In genomic region chr13:4060214-4060730, GRCm38 (mm10) we compare ENCODE assay signal across 21 mouse cellular contexts. TPM values are rescaled to one million over a fixed set of nuclear protein-coding genes. Genes with fewer than 3 reads are reported as not detected.
DNase-seq lines count a peak whose midpoint lies in the region; ATAC-seq and TF ChIP-seq lines count a peak whose summit lies in the region.
"Had no signal": no experiment of that assay in that cellular context is flagged by ENCODE, and none has a peak within 500 bp of the region (broad histone marks: within the 10 kb centered on the region; RNA-seq: fewer than 3 reads in every experiment).

No protein-coding gene starts in this region.

- TF ChIP-seq CTCF in heart, adult 2 months (IDR thresholded peaks at IDR 0.05), result no peak
- no peak for TF ChIP-seq CTCF in heart, postnatal 0 days (IDR thresholded peaks at IDR 0.05; ENCODE audit: low read depth)

- TF ChIP-seq POLR2A in heart, adult 2 months (IDR thresholded peaks at IDR 0.05; ENCODE audit: insufficient read depth, low read depth, low read length), result no peak

- no peak for ATAC-seq in heart, postnatal 0 days (ENCODE audit: insufficient read depth, low read depth)
- peak; percentile 53 for ATAC-seq in intestine, embryonic 15.5 days

- H3K4me3 ChIP-seq in heart, adult 2 months, result peak overlapping the region; percentile 53
- peak overlapping the region; percentile 27; the same call in 1 of the 2 replicates for H3K4me3 ChIP-seq in heart, postnatal 0 days (ENCODE audit: low read depth, low read length)
- H3K4me3 ChIP-seq in intestine, embryonic 15.5 days (replicated peaks), result no peak overlapping the region
- H3K4me3 ChIP-seq: embryonic facial prominence, embryonic 10.5 days; forebrain, embryonic 12.5 days; hindbrain, embryonic 15.5 days had no signal

- intact Hi-C loops in heart, adult 2 months (cut with DNase I), result no loop called here

- H3K4me2 ChIP-seq in heart, postnatal 0 days (ENCODE audit: low read depth, low read length), result peak overlapping the region; percentile 32
- peak overlapping the region; percentile 17; the same call in 1 of the 2 replicates for H3K4me2 ChIP-seq in intestine, embryonic 15.5 days (replicated peaks)
- H3K4me2 ChIP-seq: forebrain, embryonic 12.5 days; hindbrain, embryonic 15.5 days had no signal

- H3K36me3 ChIP-seq in heart, adult 2 months (ENCODE audit: control insufficient read depth, insufficient read depth, low read length), result no peaks in the 10 kb centered on the region; the same call in 1 of the 2 replicates
- no peaks in the 10 kb centered on the region for H3K36me3 ChIP-seq in heart, postnatal 0 days (replicated peaks; ENCODE audit: control insufficient read depth, insufficient read depth, low read length)
- no peaks in the 10 kb centered on the region for H3K36me3 ChIP-seq in intestine, embryonic 15.5 days
- H3K36me3 ChIP-seq: embryonic facial prominence, embryonic 10.5 days; forebrain, embryonic 12.5 days; hindbrain, embryonic 15.5 days had no signal

- H3K9ac ChIP-seq in heart, adult 2 months (ENCODE audit: low read depth, low read length), result peak overlapping the region; percentile 33
- no peak overlapping the region for H3K9ac ChIP-seq in heart, postnatal 0 days (replicated peaks; ENCODE audit: low read depth, low read length)
- no peak overlapping the region for H3K9ac ChIP-seq in intestine, embryonic 15.5 days
- H3K9ac ChIP-seq: forebrain, embryonic 12.5 days; hindbrain, embryonic 15.5 days; liver, embryonic 14.5 days had no signal

- TF ChIP-seq EP300 in heart, adult 2 months (IDR thresholded peaks at IDR 0.05; ENCODE audit: insufficient read depth, low read depth, low read length), result no peak
- no peak for TF ChIP-seq EP300 in heart, postnatal 0 days (IDR thresholded peaks at IDR 0.05; ENCODE audit: low read depth)

- peaks cover 1% of the 10 kb centered on the region for H3K4me1 ChIP-seq in heart, adult 2 months (ENCODE audit: control insufficient read depth, insufficient read depth, low read length)
- H3K4me1 ChIP-seq in heart, postnatal 0 days (ENCODE audit: control insufficient read depth, insufficient read depth), result no peaks in the 10 kb centered on the region
- H3K4me1 ChIP-seq in intestine, embryonic 15.5 days (replicated peaks), result 0 out of 2 replicates have a peak, but pooled peaks cover 6% of the 10 kb centered on the region
- H3K4me1 ChIP-seq: embryonic facial prominence, embryonic 10.5 days; forebrain, embryonic 12.5 days; hindbrain, embryonic 15.5 days had no signal

- WGBS in heart, adult 2 months, result 30% methylated on average over 3 of the region's 3 CpGs
- WGBS in heart, postnatal 0 days, result 50% methylated on average over 3 of the region's 3 CpGs
- WGBS in intestine, embryonic 15.5 days, result 49% methylated on average over 3 of the region's 3 CpGs

- H3K27ac ChIP-seq in heart, adult 2 months, result peak overlapping the region; percentile 66
- H3K27ac ChIP-seq in heart, postnatal 0 days (ENCODE audit: low read depth), result no peak overlapping the region
- H3K27ac ChIP-seq in intestine, embryonic 15.5 days, result no peak overlapping the region
- H3K27ac ChIP-seq: embryonic facial prominence, embryonic 10.5 days; forebrain, embryonic 12.5 days; hindbrain, embryonic 15.5 days; kidney, postnatal 0 days; liver, embryonic 14.5 days had no signal

- H3K9me3 ChIP-seq in heart, postnatal 0 days (replicated peaks; ENCODE audit: control insufficient read depth, low read length), result no peaks in the 10 kb centered on the region
- H3K9me3 ChIP-seq in intestine, embryonic 15.5 days, result no peaks in the 10 kb centered on the region
- H3K9me3 ChIP-seq: embryonic facial prominence, embryonic 10.5 days; forebrain, embryonic 12.5 days; hindbrain, embryonic 15.5 days had no signal

- no peaks in the 10 kb centered on the region for H3K27me3 ChIP-seq in heart, adult 2 months (ENCODE audit: control insufficient read depth, insufficient read depth, low read length)
- H3K27me3 ChIP-seq in heart, postnatal 0 days (ENCODE audit: control insufficient read depth, insufficient read depth, low read length), result no peaks in the 10 kb centered on the region
- no peaks in the 10 kb centered on the region for H3K27me3 ChIP-seq in intestine, embryonic 15.5 days (replicated peaks)
- H3K27me3 ChIP-seq: forebrain, embryonic 12.5 days; hindbrain, embryonic 15.5 days had no signal

- H3K79me2 ChIP-seq in heart, adult 2 months (replicated peaks; ENCODE audit: control insufficient read depth, insufficient read depth, low read length), result no peaks in the 10 kb centered on the region

- no peak for DNase-seq in heart, adult 2 months
- DNase-seq in heart, adult 9 months (ENCODE audit: low spot score in 2 of 2), result no peak
- no peak for DNase-seq in heart, postnatal 0 days (ENCODE audit: low spot score)
- no peak for DNase-seq in heart, adult 8-10 months (ENCODE audit: low spot score)
- peak; percentile 7 for DNase-seq in 3134 (ENCODE audit: extremely low read depth, insufficient read length, low spot score)
- no peak for DNase-seq in cerebellum, postnatal 10 days
- DNase-seq in right cerebral cortex, postnatal 4 days, result no peak
- DNase-seq: cerebellum, adult 8-10 months; heart, postnatal 4 days; kidney, adult 11 months; midbrain, embryonic 14.5 days; right cerebral cortex, postnatal 14 days; thymus, postnatal 14 days had no signal

RNA-seq across cellular contexts. Expression of gene Akr1c14, which starts 11.5 kb away (rescaled TPM):
- total RNA-seq in heart, adult 2 months (2021), result 1 to 10 TPM; 5.6 to 6.6 TPM
- 2.2 and 6.0 TPM in 2 replicates for polyA plus RNA-seq in heart, adult 2 months (2012; rRNA removed)
- 5.2 and 6.3 TPM in 2 replicates for total RNA-seq in heart, postnatal 0 days (2014; rRNA removed; ENCODE audit: low replicate concordance)
- polyA plus RNA-seq in heart, postnatal 0 days (2015; fragmentation: Nextera tagmentation; extraction: Ambion mirVana), result 2.7 and 3.0 TPM in 2 replicates
- total RNA-seq in heart, adult 8-10 months (2022), result 10 to 100 TPM in 1 of 4 experiments, 1 to 10 TPM in 3; 6.3 to 13.4 (median 8.9) TPM
- polyA plus RNA-seq in intestine, embryonic 15.5 days (2015; fragmentation: Nextera tagmentation; extraction: Ambion mirVana), result 3.9 and 4.3 TPM in 2 replicates
- total RNA-seq: common myeloid progenitor, adult 5-6 weeks; megakaryocyte progenitor cell, adult 5-6 weeks had no signal
